Mouse (Mus musculus) ovary, postnatal 36 days (tissue): Measurements from ENCODE around the gene Enoph1.

Source experiments
- DNase-seq: peaks from one replicate; pipeline ENCODE4 v3.0.0; 2022; ENCODE audit warnings: low spot score, mixed read lengths

Gene Enoph1

GRCm38 (mm10) chr5:100079040-100079930 is 39.5 kb downstream of the Enoph1 start:
- no peak for DNase-seq

- DNase-seq, result no peak
Measured at GRCm38 (mm10) chr5:100079931-100080275, 40.1 kb downstream of the Enoph1 start.

GRCm38 (mm10) chr5:100082006-100082405 is 42.2 kb downstream of the Enoph1 start:
- no peak for DNase-seq

- DNase-seq, result no peak
Measured at GRCm38 (mm10) chr5:100083953-100084562, 44.3 kb downstream of the Enoph1 start.

GRCm38 (mm10) chr5:100085097-100085496 is 45.3 kb downstream of the Enoph1 start:
- no peak for DNase-seq

GRCm38 (mm10) chr5:100090515-100091262 is 50.9 kb downstream of the Enoph1 start:
- no peak for DNase-seq

- DNase-seq, result no peak
Measured at GRCm38 (mm10) chr5:100091263-100091594, 51.4 kb downstream of the Enoph1 start.

- DNase-seq, result no peak
Measured at GRCm38 (mm10) chr5:100091602-100092001, 51.8 kb downstream of the Enoph1 start.

GRCm38 (mm10) chr5:100096955-100097354 is 57.2 kb downstream of the Enoph1 start:
- DNase-seq, result no peak

- DNase-seq, result no peak
Measured at GRCm38 (mm10) chr5:100097967-100098366, 58.2 kb downstream of the Enoph1 start.

- DNase-seq, result no peak
Measured at GRCm38 (mm10) chr5:100102395-100102794, 62.6 kb downstream of the Enoph1 start.

- no peak for DNase-seq
Measured at GRCm38 (mm10) chr5:100108866-100109265, 69.1 kb downstream of the Enoph1 start.

GRCm38 (mm10) chr5:100109543-100110282 is 69.9 kb downstream of the Enoph1 start:
- no peak for DNase-seq

- DNase-seq, result no peak
Measured at GRCm38 (mm10) chr5:100110581-100110980, 70.8 kb downstream of the Enoph1 start.

- DNase-seq, result no peak
Measured at GRCm38 (mm10) chr5:100113403-100113802, 73.6 kb downstream of the Enoph1 start.
